Mouse (Mus musculus) ES-Bruce4 (cell line): Measurements from ENCODE around the gene Nav3. TPM values are rescaled to one million over a fixed set of nuclear protein-coding genes. Genes with fewer than 3 reads are reported as not detected.

Experiments
- H3K27ac ChIP-seq: 2 replicates; pipeline ENCODE4 v1.5.1; 2012; ENCODE audit warnings: low read length, inconsistent platforms; ENCODE audit not compliant: insufficient read depth
- H3K27me3 ChIP-seq: 2 replicates; pipeline ENCODE4 v1.6.1; 2012; ENCODE audit warnings: mild to moderate bottlenecking, low read length, inconsistent platforms; ENCODE audit not compliant: control insufficient read depth, poor library complexity, insufficient read depth, severe bottlenecking
- H3K36me3 ChIP-seq: 2 replicates; pipeline ENCODE4 v1.6.1; 2012; ENCODE audit warnings: inconsistent platforms, mild to moderate bottlenecking, low read length, moderate library complexity; ENCODE audit not compliant: control insufficient read depth, poor library complexity, insufficient read depth, severe bottlenecking
- H3K4me1 ChIP-seq: one replicate; pipeline ENCODE4 v1.8.1; 2011; ENCODE audit warnings: low read length; ENCODE audit not compliant: control insufficient read depth, insufficient read depth
- H3K4me3 ChIP-seq: 2 replicates; pipeline ENCODE4 v1.5.1; 2011; ENCODE audit warnings: low read depth, mild to moderate bottlenecking, low read length
- H3K9ac ChIP-seq: 2 replicates; pipeline ENCODE4 v1.6.1; 2012; ENCODE audit warnings: low read depth, mild to moderate bottlenecking, inconsistent platforms; ENCODE audit not compliant: poor library complexity, severe bottlenecking
- H3K9me3 ChIP-seq: replicated peaks from 2 replicates; pipeline ENCODE4 v1.6.1; 2012; ENCODE audit warnings: mild to moderate bottlenecking, low read length, inconsistent platforms; ENCODE audit not compliant: control insufficient read depth, poor library complexity, insufficient read depth, severe bottlenecking
- CTCF ChIP-seq: IDR thresholded peaks from one replicate; pipeline ENCODE4 v1.8.1; 2011; ENCODE audit warnings: low read depth, low read length
- EP300 ChIP-seq: IDR thresholded peaks from 2 replicates; pipeline ENCODE4 v1.6.1; 2011; ENCODE audit warnings: low read depth, low read length; ENCODE audit not compliant: insufficient read depth
- POLR2A ChIP-seq: IDR thresholded peaks from one replicate; pipeline ENCODE4 v1.8.1; 2011; ENCODE audit warnings: low read length; ENCODE audit not compliant: insufficient read depth
- polyA plus RNA-seq: library from polyadenylated mRNA; stranded (reverse); fragments of >200 nt; gene quantifications from 2 replicates; pipeline ENCODE4 v1.2.4, GENCODE M21; 2011; ENCODE audit warnings: low read depth; ENCODE audit not compliant: missing spikeins, insufficient read depth, insufficient read length

Gene Nav3
- polyA plus RNA-seq, 1 experiment, result 0.36 TPM

GRCm38 (mm10) chr10:109926149-109926548 lies 529.9 kb downstream of the Nav3 start:
- Histone ChIP-seq H3K4me3 (no peak overlapping the region), H3K9me3 (no peaks in the 10 kb centered on the region), H3K27me3 (no peaks in the 10 kb centered on the region), H3K36me3 (no peaks in the 10 kb centered on the region), H3K27ac (no peak overlapping the region), H3K9ac (no peak overlapping the region), H3K4me1 (no peaks in the 10 kb centered on the region)
- TF ChIP-seq EP300, result no peak
- no peak for TF ChIP-seq CTCF
- no peak for TF ChIP-seq POLR2A

- TF ChIP-seq POLR2A, result no peak
- Histone ChIP-seq H3K4me3 (no peak overlapping the region), H3K9ac (no peak overlapping the region), H3K9me3 (no peaks in the 10 kb centered on the region), H3K27me3 (no peaks in the 10 kb centered on the region), H3K27ac (no peak overlapping the region), H3K36me3 (no peaks in the 10 kb centered on the region), H3K4me1 (no peaks in the 10 kb centered on the region)
Observed at GRCm38 (mm10) chr10:109924136-109924535, 531.9 kb downstream of the Nav3 start.

GRCm38 (mm10) chr10:109921368-109921767 lies 534.6 kb downstream of the Nav3 start:
- H3K36me3 ChIP-seq, result no peaks in the 10 kb centered on the region
- no peak overlapping the region for H3K27ac ChIP-seq
- H3K4me1 ChIP-seq, result no peaks in the 10 kb centered on the region
- H3K27me3 ChIP-seq, result no peaks in the 10 kb centered on the region
- no peaks in the 10 kb centered on the region for H3K9me3 ChIP-seq
- TF ChIP-seq CTCF (no peak), POLR2A (no peak), EP300 (no peak)
- H3K9ac ChIP-seq, result no peak overlapping the region
- H3K4me3 ChIP-seq, result no peak overlapping the region

- no peak for TF ChIP-seq EP300
- peak; percentile 11 for TF ChIP-seq CTCF
- TF ChIP-seq POLR2A, result no peak
- Histone ChIP-seq H3K9me3 (no peaks in the 10 kb centered on the region), H3K9ac (no peak overlapping the region), H3K27ac (no peak overlapping the region), H3K4me3 (no peak overlapping the region), H3K4me1 (no peaks in the 10 kb centered on the region), H3K36me3 (no peaks in the 10 kb centered on the region), H3K27me3 (no peaks in the 10 kb centered on the region)
Observed at GRCm38 (mm10) chr10:109920607-109921187, 535.3 kb downstream of the Nav3 start.

- Histone ChIP-seq H3K9ac (no peak overlapping the region), H3K9me3 (no peaks in the 10 kb centered on the region), H3K4me3 (no peak overlapping the region), H3K4me1 (no peaks in the 10 kb centered on the region), H3K36me3 (no peaks in the 10 kb centered on the region), H3K27ac (no peak overlapping the region), H3K27me3 (no peaks in the 10 kb centered on the region)
- TF ChIP-seq CTCF (peak; percentile 54), EP300 (no peak), POLR2A (no peak)
Observed at GRCm38 (mm10) chr10:109919515-109919914, 536.5 kb downstream of the Nav3 start.

- TF ChIP-seq CTCF (no peak), EP300 (no peak)
- no peaks in the 10 kb centered on the region for H3K36me3 ChIP-seq
- H3K4me3 ChIP-seq, result no peak overlapping the region
- no peaks in the 10 kb centered on the region for H3K9me3 ChIP-seq
- no peaks in the 10 kb centered on the region for H3K4me1 ChIP-seq
- no peaks in the 10 kb centered on the region for H3K27me3 ChIP-seq
- no peak overlapping the region for H3K27ac ChIP-seq
- no peak overlapping the region for H3K9ac ChIP-seq
Observed at GRCm38 (mm10) chr10:109907206-109907605, 548.8 kb downstream of the Nav3 start.
